Mouse (Mus musculus): ENCODE results near the gene Elob.
A peak's percentile ranks its signal among the peaks of the same experiment; 100 is the strongest.

Elob gene

GRCm38 (mm10) chr17:23829064-23829619 lies at the start of gene Elob:
Gene Elob (minus strand): TSS chr17:23829136.
- DNase-seq: peak; percentile 83

- DNase-seq: no peak
Observed at GRCm38 (mm10) chr17:23877166-23877565, 48.2 kb upstream of the Elob start.

GRCm38 (mm10) chr17:23876741-23877140 lies 47.8 kb upstream of the Elob start:
- DNase-seq: peak; percentile 19

- DNase-seq: peak; percentile 38
Observed at GRCm38 (mm10) chr17:23873884-23874856, 45.2 kb upstream of the Elob start.

- DNase-seq: no peak
Observed at GRCm38 (mm10) chr17:23868513-23868912, 39.6 kb upstream of the Elob start.

DNA sequence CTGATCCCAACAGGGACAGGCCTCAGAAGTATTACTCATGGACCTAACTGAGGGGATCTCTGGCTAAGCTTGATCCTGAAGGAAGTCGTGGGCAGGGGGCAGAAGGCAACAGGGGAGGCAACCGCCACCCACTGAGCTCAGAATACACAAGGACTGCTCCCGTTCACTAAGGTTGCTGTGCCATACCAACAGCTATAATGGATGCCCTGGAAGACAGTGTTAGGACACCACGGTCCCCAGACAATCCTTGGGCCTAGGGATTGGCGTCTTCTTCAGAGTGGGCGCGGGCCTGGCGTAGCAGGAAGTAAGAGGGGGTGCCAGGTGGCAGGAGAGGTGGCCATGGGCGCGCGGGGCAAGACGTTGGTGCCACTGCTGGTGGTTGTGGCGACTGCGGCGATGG lies 38.8 kb upstream of the Elob start, which contains the start of gene Prss21:
Gene Prss21, plus strand, starts transcription at position 301 of the 400 bp plus-strand sequence.
- DNase-seq: no peak

DNA sequence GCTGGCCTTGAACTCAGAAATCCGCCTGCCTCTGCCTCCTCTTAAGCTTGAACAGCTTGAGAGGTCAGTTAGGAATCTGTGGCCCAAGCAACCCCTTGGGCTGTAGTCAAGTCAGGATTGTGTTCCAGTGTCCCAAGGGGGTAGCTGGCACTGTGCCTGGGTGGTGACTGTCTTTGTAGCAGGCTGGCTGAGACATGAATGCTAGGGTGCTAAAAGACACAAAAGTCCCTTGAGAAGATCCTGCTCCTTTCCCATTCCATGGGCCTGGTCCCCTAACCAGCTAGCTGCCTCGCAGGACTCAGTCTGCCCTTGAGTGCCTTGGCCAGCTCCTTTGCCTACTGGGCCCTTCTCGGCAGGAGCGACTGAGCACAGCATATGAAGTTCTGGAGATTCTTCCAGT lies 34.0 kb upstream of the Elob start:
- no peak for DNase-seq

DNA sequence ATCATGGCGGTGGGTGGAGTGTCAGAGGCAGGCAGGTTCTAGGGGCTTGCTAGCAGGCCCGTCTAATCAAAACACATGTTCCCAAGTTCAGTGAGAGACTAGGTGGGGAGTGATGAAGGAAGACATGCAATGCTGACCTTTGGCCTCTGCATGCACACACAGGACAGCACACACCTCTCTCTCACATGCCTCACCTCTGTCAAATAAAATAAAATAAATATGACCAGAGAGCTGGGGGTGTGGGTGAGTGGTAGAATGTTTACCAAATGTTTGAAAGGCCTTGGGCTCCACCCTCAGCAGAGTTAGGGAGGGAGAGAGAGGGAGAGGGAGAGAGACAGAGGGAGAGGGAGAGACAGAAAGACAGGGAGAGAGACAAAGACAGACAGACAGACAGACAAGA lies 29.0 kb upstream of the Elob start:
- DNase-seq: no peak

DNA sequence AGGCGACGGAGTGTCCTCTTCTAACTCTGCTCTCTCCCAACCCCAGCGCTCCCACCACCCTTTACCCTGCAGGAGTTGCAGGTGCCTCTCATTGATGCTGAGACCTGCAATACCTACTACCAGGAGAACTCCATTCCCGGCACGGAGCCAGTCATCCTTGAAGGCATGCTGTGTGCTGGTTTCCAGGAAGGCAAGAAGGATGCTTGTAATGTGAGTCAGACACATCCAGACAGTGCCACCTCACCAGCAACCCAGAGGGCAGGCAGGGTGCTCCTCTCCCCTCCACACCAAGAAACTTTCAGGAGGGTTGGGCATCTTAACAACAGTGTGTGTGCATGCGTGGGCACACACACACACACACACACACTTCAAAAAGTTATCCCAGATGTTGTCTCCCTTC lies 28.3 kb upstream of the Elob start:
- DNase-seq: no peak

GRCm38 (mm10) chr17:23854229-23854765 lies 25.4 kb upstream of the Elob start:
- DNase-seq: no peak

- DNase-seq: peak; percentile 49
Observed at GRCm38 (mm10) chr17:23853292-23853691, 24.4 kb upstream of the Elob start.

GRCm38 (mm10) chr17:23850853-23851749 lies 22.2 kb upstream of the Elob start:
- peak; percentile 83 for DNase-seq

DNA sequence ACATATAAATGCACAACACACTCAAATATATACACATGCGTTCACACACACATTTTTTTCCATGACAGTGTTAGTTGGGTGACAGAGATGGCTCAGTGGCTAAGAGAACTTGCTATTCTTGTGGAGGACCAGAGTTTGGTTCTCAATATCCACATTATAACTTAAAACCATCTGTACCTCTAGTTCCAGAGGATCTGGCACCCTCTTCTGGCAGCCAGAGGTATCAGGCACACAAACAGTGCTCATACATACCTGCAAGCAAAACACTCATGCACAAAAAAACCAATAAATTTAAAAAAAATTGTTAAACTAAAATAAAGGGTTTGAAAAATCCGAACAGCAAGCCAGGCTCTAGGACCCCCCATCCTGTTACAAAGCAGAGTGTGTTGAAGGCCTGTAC lies 21.1 kb upstream of the Elob start:
- no peak for DNase-seq

- DNase-seq: peak; percentile 63
Observed at GRCm38 (mm10) chr17:23843812-23844273, 14.9 kb upstream of the Elob start, which contains the start of the genes Prss32 and Prss41. Gene Prss32 (plus strand): TSS chr17:23843855. Gene Prss41 (minus strand): TSS chr17:23844172.

GRCm38 (mm10) chr17:23843141-23843811 lies 14.3 kb upstream of the Elob start:
- no peak for DNase-seq

DNA sequence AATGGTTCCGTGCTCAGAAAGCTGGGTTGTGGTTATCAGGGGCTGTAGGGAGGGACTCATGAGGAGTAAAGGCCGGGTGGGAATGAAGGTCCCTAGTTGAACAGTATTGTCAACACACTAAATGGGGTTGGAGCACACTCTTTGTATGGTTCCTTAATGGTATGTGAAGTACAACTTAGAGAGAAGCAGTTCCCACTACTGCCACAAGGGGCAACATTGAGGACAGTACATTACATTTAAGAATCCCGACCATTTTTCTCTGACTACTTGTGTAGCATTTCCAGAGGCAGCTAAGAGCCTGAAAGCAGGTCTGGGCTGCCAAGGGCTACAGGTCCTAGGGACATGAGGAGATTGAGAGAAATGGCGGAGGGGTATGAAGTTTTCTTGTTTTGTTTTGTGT lies 12.2 kb upstream of the Elob start:
- peak; percentile 76 for DNase-seq

GRCm38 (mm10) chr17:23836006-23836575 lies 7.2 kb upstream of the Elob start, which contains the start of gene Prss33:
Gene Prss33 (minus strand): TSS chr17:23836056.
- DNase-seq: no peak

- DNase-seq: no peak
Observed at GRCm38 (mm10) chr17:23831201-23831600, 2.3 kb upstream of the Elob start.

DNA sequence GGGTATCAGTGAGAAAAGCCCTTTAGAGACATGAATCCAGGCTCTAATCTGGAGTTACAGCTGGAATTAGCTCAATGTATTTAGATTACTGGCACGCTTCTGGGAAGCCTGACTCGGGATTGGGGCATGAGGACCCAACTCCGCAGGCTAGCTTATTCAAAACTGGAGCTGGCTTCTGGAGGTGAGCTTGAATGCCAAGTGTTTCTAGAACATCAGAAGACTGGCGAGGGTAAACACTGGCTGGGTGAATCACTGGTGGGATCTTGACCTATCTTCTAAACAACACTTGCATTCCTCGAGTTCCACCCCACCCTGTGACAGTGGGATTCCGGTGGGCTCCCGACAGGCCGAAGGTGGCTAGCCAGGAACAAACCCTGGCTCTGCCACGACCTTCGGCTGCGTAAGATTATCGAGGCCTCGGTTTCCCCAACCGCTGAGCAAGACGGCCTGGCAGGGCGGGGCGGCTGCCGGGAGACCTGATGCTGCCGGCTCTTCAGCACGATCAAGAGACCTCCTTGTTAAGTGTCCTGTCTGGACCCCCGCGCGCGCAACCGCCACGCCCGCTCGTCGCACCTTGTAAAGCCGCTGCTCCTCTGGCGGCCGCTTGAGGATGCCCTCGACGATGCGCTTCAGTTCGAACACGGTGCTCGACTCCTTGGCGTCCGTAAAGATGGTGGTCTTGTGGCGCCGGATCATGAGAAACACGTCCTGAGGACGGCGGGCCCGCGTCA lies 500 bp downstream of the Elob start:
- DNase-seq: peak; percentile 66

- no peak for DNase-seq
Observed at GRCm38 (mm10) chr17:23825591-23825990, 3.3 kb downstream of the Elob start.

DNA sequence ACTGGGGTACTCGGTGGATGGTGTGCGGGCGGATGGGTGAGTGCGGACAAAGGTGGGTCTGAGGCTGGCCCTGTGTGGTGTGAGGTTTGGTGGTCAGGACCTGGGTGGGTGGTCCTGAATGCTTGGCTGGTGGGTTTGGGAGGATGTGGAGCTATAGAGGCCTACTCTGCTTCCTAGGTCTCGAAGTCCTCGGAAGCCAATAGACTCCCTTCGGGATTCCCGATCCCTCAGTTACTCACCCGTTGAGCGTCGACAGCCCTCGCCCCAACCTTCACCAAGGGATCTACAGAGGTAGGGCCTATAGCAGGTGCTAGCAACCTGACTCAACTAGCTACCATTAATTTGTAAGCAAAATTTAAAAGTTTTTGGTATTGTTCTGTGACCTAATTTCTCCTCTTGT lies 5.3 kb downstream of the Elob start:
- no peak for DNase-seq

Measured in right cerebral cortex, postnatal 4 days (tissue).